In genomic region chr13:94358401-94359265, GRCm38 (mm10) we compare ENCODE assay signal across 8 mouse cellular contexts. TPM values are rescaled to one million over a fixed set of nuclear protein-coding genes. Genes with fewer than 3 reads are reported as not detected.
DNase-seq lines count a peak whose midpoint lies in the region; ATAC-seq and TF ChIP-seq lines count a peak whose summit lies in the region.

Ap3b1 (plus strand) TSS chr13:94358960.

- no peaks in the 10 kb centered on the region for H3K9me3 ChIP-seq in MEL (replicated peaks; ENCODE audit: insufficient read depth, low read length)
- 0 out of 2 replicates have a peak, but pooled peaks cover 2% of the 10 kb centered on the region for H3K9me3 ChIP-seq in forebrain, embryonic 16.5 days (ENCODE audit: control insufficient read depth, low read length)
- no peaks in the 10 kb centered on the region; the same call in 1 of the 2 replicates for H3K9me3 ChIP-seq in lung, embryonic 16.5 days (ENCODE audit: control insufficient read depth, low read length)

- peak within 1 kb of the TSS; percentile 56 for H3K4me2 ChIP-seq in forebrain, embryonic 16.5 days (ENCODE audit: low read length)
- H3K4me2 ChIP-seq in lung, embryonic 16.5 days (ENCODE audit: low read depth, low read length) = peak within 1 kb of the TSS; percentile 85

- ATAC-seq in forebrain, embryonic 16.5 days = peak; percentile 98
- ATAC-seq in lung, embryonic 16.5 days (ENCODE audit: low read depth) = peak; percentile 99

- peak within 1 kb of the TSS; percentile 85 for H3K27ac ChIP-seq in MEL (ENCODE audit: control insufficient read depth, low read depth, low read length)
- H3K27ac ChIP-seq in forebrain, embryonic 16.5 days (ENCODE audit: low read length) = peak within 1 kb of the TSS; percentile 72
- H3K27ac ChIP-seq in lung, embryonic 16.5 days (ENCODE audit: low read length) = peak within 1 kb of the TSS; percentile 98

- DNase-seq in MEL (ENCODE audit: low read depth, low spot score) = peak; percentile 90
- peak; percentile 83 to 92 for DNase-seq in cerebellum, adult 18-20 months
- peak; percentile 89 to 90 for DNase-seq in heart, postnatal 36 days
- DNase-seq in layer of hippocampus, adult 8-10 months (ENCODE audit: low spot score in 2 of 2) = peak; percentile 73 to 87
- DNase-seq in ovary, postnatal 10 days (ENCODE audit: low spot score) = peak; percentile 71
- peak; percentile 82 to 92 for DNase-seq in thymus, postnatal 10 days (ENCODE audit: low spot score in 2 of 2)

- no peak for TF ChIP-seq CTCF in MEL (IDR thresholded peaks at IDR 0.05 in 2 of 3, conservative IDR thresholded peaks at IDR 0.05 in 1 of 3; ENCODE audit: control insufficient read depth in 1 of 3, insufficient read depth in 1 of 3, low read depth in 2 of 3, low read length in 3 of 3, poor library complexity in 1 of 3, severe bottlenecking in 1 of 3)

- intact Hi-C loops in heart, postnatal 36 days (cut with DNase I) = loop anchor here (1.0 kb wide), 1 partner anchor 73 kb away; the partner anchor contains the start of gene Scamp1

- H3K79me2 ChIP-seq in MEL (ENCODE audit: control insufficient read depth, insufficient read depth, low read length, poor library complexity) = peaks cover 34% of the 10 kb centered on the region

- no peak for TF ChIP-seq RAD21 in MEL (IDR thresholded peaks at IDR 0.05; ENCODE audit: low read depth, low read length)

- H3K27me3 ChIP-seq in MEL (ENCODE audit: control insufficient read depth in 1 of 2, insufficient read depth in 2 of 2, low read length in 2 of 2) = no peaks in the 10 kb centered on the region
- H3K27me3 ChIP-seq in forebrain, embryonic 16.5 days (replicated peaks; ENCODE audit: control insufficient read depth, insufficient read depth, low read length) = no peaks in the 10 kb centered on the region
- no peaks in the 10 kb centered on the region for H3K27me3 ChIP-seq in lung, embryonic 16.5 days (ENCODE audit: control insufficient read depth, insufficient read depth, low read depth, low read length)

- peaks cover 0 to 5% of the 10 kb centered on the region in 2 experiments; a peak in 1 of 4 replicates for H3K4me1 ChIP-seq in MEL (ENCODE audit: control insufficient read depth in 1 of 2, insufficient read depth in 2 of 2, low read length in 2 of 2)
- peaks cover 13% of the 10 kb centered on the region for H3K4me1 ChIP-seq in forebrain, embryonic 16.5 days (replicated peaks; ENCODE audit: control insufficient read depth, insufficient read depth, low read length)
- H3K4me1 ChIP-seq in lung, embryonic 16.5 days (replicated peaks; ENCODE audit: control insufficient read depth, insufficient read depth, low read length) = peaks cover 13% of the 10 kb centered on the region

- H3K9ac ChIP-seq in MEL (ENCODE audit: control insufficient read depth, low read depth, low read length, poor library complexity, severe bottlenecking) = peak within 1 kb of the TSS; percentile 90
- H3K9ac ChIP-seq in forebrain, embryonic 16.5 days (replicated peaks; ENCODE audit: low read depth, low read length) = peak within 1 kb of the TSS; percentile 83
- peak within 1 kb of the TSS; percentile 91 for H3K9ac ChIP-seq in lung, embryonic 16.5 days (ENCODE audit: low read length)

- TF ChIP-seq POLR2A in MEL (IDR thresholded peaks at IDR 0.05; ENCODE audit: control insufficient read depth in 1 of 2, insufficient read depth in 1 of 2, low read depth in 1 of 2, low read length in 2 of 2, poor library complexity in 1 of 2) = peak; percentile 82 to 87

- peaks cover 0 to 14% of the 10 kb centered on the region in 2 experiments; a peak in 3 of 4 replicates for H3K36me3 ChIP-seq in MEL (ENCODE audit: control insufficient read depth in 1 of 2, insufficient read depth in 2 of 2, low read length in 2 of 2)
- H3K36me3 ChIP-seq in forebrain, embryonic 16.5 days (ENCODE audit: control insufficient read depth, insufficient read depth) = no peaks in the 10 kb centered on the region
- no peaks in the 10 kb centered on the region; the same call in 1 of the 2 replicates for H3K36me3 ChIP-seq in lung, embryonic 16.5 days (ENCODE audit: control insufficient read depth, insufficient read depth, low read length)

- H3K4me3 ChIP-seq in MEL (ENCODE audit: control insufficient read depth in 1 of 2, insufficient read depth in 1 of 2, low read depth in 2 of 2, low read length in 2 of 2) = peak within 1 kb of the TSS; percentile 79 to 100
- peak within 1 kb of the TSS; percentile 71 for H3K4me3 ChIP-seq in forebrain, embryonic 16.5 days (replicated peaks; ENCODE audit: low read length)
- peak within 1 kb of the TSS; percentile 95 for H3K4me3 ChIP-seq in lung, embryonic 16.5 days (ENCODE audit: low read length)

- WGBS in forebrain, embryonic 16.5 days = under 1% methylated on average over 79 of the region's 79 CpGs
- WGBS in lung, embryonic 16.5 days = under 1% methylated on average over 79 of the region's 79 CpGs

- no peak for TF ChIP-seq EP300 in MEL (IDR thresholded peaks at IDR 0.05; ENCODE audit: low read depth in 1 of 2, low read length in 2 of 2)

TF ChIP-seq in MEL, 35 proteins besides CTCF, POLR2A, EP300 and RAD21:
- no peak for TF ChIP-seq ZNF384 (IDR thresholded peaks at IDR 0.05; ENCODE audit: low read depth, low read length)
- TF ChIP-seq USF1 (IDR thresholded peaks at IDR 0.05; ENCODE audit: low read depth, low read length) = peak; percentile 45; the same call in 1 of the 2 replicates
- TF ChIP-seq NELFE (IDR thresholded peaks at IDR 0.05; ENCODE audit: low read depth, low read length) = peak; percentile 88
- TF ChIP-seq MEF2A (IDR thresholded peaks at IDR 0.05; ENCODE audit: extremely low read depth, insufficient replicate concordance, low read depth, low read length, poor library complexity, severe bottlenecking) = no peak; the same call in 1 of the 2 replicates
- TF ChIP-seq NRF1 (IDR thresholded peaks at IDR 0.05; ENCODE audit: insufficient read depth, low read depth, low read length, poor library complexity, severe bottlenecking) = peak; percentile 93
- TF ChIP-seq MAZ (IDR thresholded peaks at IDR 0.05; ENCODE audit: low read depth, low read length) = peak; percentile 48; the same call in 1 of the 2 replicates
- TF ChIP-seq HCFC1 (IDR thresholded peaks at IDR 0.05; ENCODE audit: low read depth, low read length) = peak; percentile 75
- no peak for TF ChIP-seq GATA1 (IDR thresholded peaks at IDR 0.05; ENCODE audit: low read depth, low read length)
- TF ChIP-seq KAT2A (conservative IDR thresholded peaks at IDR 0.05; ENCODE audit: low read depth, low read length) = 0 out of 2 replicates have a peak, but pooled peaks have one; percentile 20
- 0 out of 2 replicates have a peak, but pooled peaks have one; percentile 61 for TF ChIP-seq MYC (IDR thresholded peaks at IDR 0.05; ENCODE audit: low read depth, low read length)
- peak; percentile 55; the same call in 1 of the 2 replicates for TF ChIP-seq MAX (IDR thresholded peaks at IDR 0.05; ENCODE audit: low read length)
- TF ChIP-seq ETS1 (IDR thresholded peaks at IDR 0.05; ENCODE audit: low read depth, low read length) = peak; percentile 42; the same call in 1 of the 2 replicates
- TF ChIP-seq SIN3A (IDR thresholded peaks at IDR 0.05; ENCODE audit: low read length) = peak; percentile 66; the same call in 1 of the 2 replicates
- TF ChIP-seq E2F4 (IDR thresholded peaks at IDR 0.05; ENCODE audit: borderline replicate concordance, low read depth, low read length) = peak; percentile 57; the same call in 1 of the 2 replicates
- TF ChIP-seq RCOR1 (IDR thresholded peaks at IDR 0.05; ENCODE audit: low read depth, low read length) = 0 out of 2 replicates have a peak, but pooled peaks have one; percentile 9
- TF ChIP-seq ELF1 (IDR thresholded peaks at IDR 0.05; ENCODE audit: low read depth, low read length) = peak; percentile 92
- TF ChIP-seq MXI1 (IDR thresholded peaks at IDR 0.05; ENCODE audit: low read depth, low read length) = peak; percentile 51
- TF ChIP-seq POLR2AphosphoS2 (IDR thresholded peaks at IDR 0.05; ENCODE audit: low read length) = peak; percentile 75
- no peak; the same call in 1 of the 2 replicates for TF ChIP-seq TBP (IDR thresholded peaks at IDR 0.05; ENCODE audit: low read depth, low read length)
- no peak for TF ChIP-seq POLR2AphosphoS5 (IDR thresholded peaks at IDR 0.05; ENCODE audit: borderline replicate concordance, low read depth, low read length)
- peak; percentile 49; the same call in 1 of the 2 replicates for TF ChIP-seq TCF12 (IDR thresholded peaks at IDR 0.05; ENCODE audit: low read depth, low read length)
- no peak for TF ChIP-seq MAFK (IDR thresholded peaks at IDR 0.05; ENCODE audit: borderline replicate concordance, low read depth, low read length)
- peak; percentile 80 for TF ChIP-seq ZMIZ1 (IDR thresholded peaks at IDR 0.05; ENCODE audit: low read depth, low read length)

RNA-seq across cellular contexts. Expression of gene Ap3b1, which starts in this region (rescaled TPM):
- total RNA-seq in MEL (2012; rRNA removed) = 36.7 and 42.9 TPM in 2 replicates
- 10 to 100 TPM in 1 of 2 experiments, not detected in 1; 74.5 TPM for polyA plus RNA-seq in MEL (2012; ENCODE audit: insufficient read depth in 1 of 2, insufficient read length in 2 of 2, low read depth in 1 of 2, low replicate concordance in 2 of 2, missing spikeins in 1 of 2)
- 34.4 and 39.2 TPM in 2 replicates for polyA plus RNA-seq in forebrain, embryonic 16.5 days (2015; fragmentation: Nextera tagmentation; extraction: Ambion mirVana)
- total RNA-seq in heart, postnatal 36 days (2021) = 10 to 100 TPM; 24.7 to 29.0 TPM
- 10 to 100 TPM; 50.8 to 56.7 (median 53.6) TPM for total RNA-seq in layer of hippocampus, adult 8-10 months (2022)
- polyA plus RNA-seq in lung, embryonic 16.5 days (2015; fragmentation: Nextera tagmentation; extraction: Ambion mirVana) = 41.0 and 42.5 TPM in 2 replicates

Comparison
In these comparisons a context has a peak if more than half of its experiments do, and no peak if none do; other contexts are left out.
1. Peak in every context shown above with its lines: DNase-seq, ATAC-seq, H3K4me3 ChIP-seq and H3K27ac ChIP-seq.